Mouse (Mus musculus) midbrain, embryonic 16.5 days (tissue): ENCODE results near the gene Clic1. TPM values are rescaled to one million over a fixed set of nuclear protein-coding genes. Genes with fewer than 3 reads are reported as not detected.
"Not testable (repeated sequence)": the region's sequence is repeated elsewhere in the genome, so short reads cannot be mapped to it uniquely, and the experiment has no call there.

Experiments used
- ATAC-seq: fragments of 200-750 bp; cut with Nextera tagmentation; 2 replicates; pipeline ENCODE4 v1.8.0; 2017; ENCODE audit warnings: moderate TSS enrichment
- H3K27ac ChIP-seq: fragments of 300-500 bp; sonication (generic); 2 replicates; pipeline ENCODE4 v1.5.1; 2014; ENCODE audit warnings: mild to moderate bottlenecking, low read length, mixed read lengths
- H3K27me3 ChIP-seq: fragments of 300-500 bp; sonication (generic); 2 replicates; pipeline ENCODE4 v1.6.1; 2014; ENCODE audit warnings: low read depth, low read length, mixed read lengths; ENCODE audit not compliant: control insufficient read depth, insufficient read depth
- H3K36me3 ChIP-seq: fragments of 300-500 bp; sonication (generic); 2 replicates; pipeline ENCODE4 v1.6.1; 2014; ENCODE audit warnings: mild to moderate bottlenecking, low read length, moderate library complexity, mixed read lengths; ENCODE audit not compliant: control insufficient read depth, insufficient read depth
- H3K4me1 ChIP-seq: fragments of 300-500 bp; sonication (generic); 2 replicates; pipeline ENCODE4 v1.6.1; 2014; ENCODE audit warnings: mild to moderate bottlenecking, low read length, mixed read lengths; ENCODE audit not compliant: control insufficient read depth, insufficient read depth
- H3K4me2 ChIP-seq: fragments of 300-500 bp; sonication (generic); 2 replicates; pipeline ENCODE4 v1.6.1; 2014; ENCODE audit warnings: mild to moderate bottlenecking, low read length, mixed read lengths
- H3K4me3 ChIP-seq: fragments of 300-500 bp; sonication (generic); 2 replicates; pipeline ENCODE4 v1.5.1; 2014; ENCODE audit warnings: low read depth, mild to moderate bottlenecking, low read length, moderate library complexity, mixed read lengths
- H3K9ac ChIP-seq: fragments of 300-500 bp; sonication (generic); 2 replicates; pipeline ENCODE4 v1.6.1; 2014; ENCODE audit warnings: low read depth, low read length, mixed read lengths
- H3K9me3 ChIP-seq: fragments of 300-500 bp; sonication (generic); replicated peaks from 2 replicates; pipeline ENCODE4 v1.6.1; 2014; ENCODE audit warnings: mild to moderate bottlenecking, low read length, mixed read lengths; ENCODE audit not compliant: control insufficient read depth, poor library complexity, severe bottlenecking
- WGBS: fragments of 180-500 bp; shearing (Covaris S2); extraction: QIAGEN DNeasy Blood & Tissue Kit; methylation state at CpG from one replicate; pipeline ENCODE4 v1.1.7; 2014; 5-methylcytosine and 5-hydroxymethylcytosine counted together
- polyA plus RNA-seq: library from polyadenylated mRNA; unstranded; fragments of >200 nt; fragmentation: Nextera tagmentation; extraction: Ambion mirVana; gene quantifications from 2 replicates; pipeline ENCODE4 v1.2.1, GENCODE M21; 2015

Gene Clic1
- polyA plus RNA-seq = 51.2 and 54.7 TPM in 2 replicates

GRCm38 (mm10) chr17:35049561-35050016 lies at the start of gene Clic1:
Gene Clic1 (plus strand): TSS chr17:35049966.
- no peak for ATAC-seq
- H3K27me3 ChIP-seq = no peaks in the 10 kb centered on the region
- no peaks in the 10 kb centered on the region for H3K36me3 ChIP-seq
- H3K4me3 ChIP-seq = peak within 1 kb of the TSS; percentile 35
- no peaks in the 10 kb centered on the region for H3K9me3 ChIP-seq
- peak within 1 kb of the TSS; percentile 41 for H3K4me2 ChIP-seq
- peak within 1 kb of the TSS; percentile 75 for H3K27ac ChIP-seq
- H3K4me1 ChIP-seq = peaks cover 11% of the 10 kb centered on the region
- WGBS = 7% methylated on average over 10 of the region's 11 CpGs
- peak within 1 kb of the TSS; percentile 61 for H3K9ac ChIP-seq

DNA sequence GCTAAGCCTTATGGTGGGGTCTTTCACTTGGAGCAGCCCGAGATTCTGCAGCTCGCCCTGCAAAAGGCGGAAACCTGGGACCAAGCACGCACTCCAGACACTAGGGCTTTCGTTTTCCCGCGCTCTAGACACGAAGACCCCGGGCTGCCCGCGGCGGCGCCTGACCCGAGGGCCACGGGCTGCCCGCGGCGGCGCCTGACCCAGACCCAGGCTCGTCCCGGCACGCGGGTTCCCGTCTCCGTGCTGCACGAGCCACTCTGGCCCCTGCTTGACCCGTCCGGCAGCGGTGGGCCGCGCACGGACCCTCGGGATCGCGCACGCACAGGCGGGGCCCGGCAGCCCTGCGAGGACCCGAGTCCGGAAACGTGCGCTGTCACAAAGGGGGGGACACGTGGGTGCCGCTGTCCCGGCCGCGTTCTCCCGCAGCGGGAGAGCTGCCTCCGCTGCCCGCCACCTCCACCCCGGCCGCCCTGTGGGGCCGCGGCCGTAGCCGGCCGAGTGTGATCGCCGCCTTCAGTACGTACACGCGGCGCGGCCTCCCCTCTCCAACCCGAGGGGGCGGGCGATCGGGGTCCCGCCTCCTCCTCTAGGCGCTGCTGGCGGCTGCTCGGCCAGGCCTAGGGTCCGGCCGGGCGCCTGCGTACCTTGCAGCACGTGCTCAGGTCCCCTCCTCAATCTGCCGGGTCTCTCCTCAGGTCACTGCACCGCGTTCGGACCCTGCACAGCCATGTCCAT lies 48.9 kb upstream of the Clic1 start, which contains the start of gene Vars:
Gene Vars, plus strand, starts transcription at position 271 of the 735 bp plus-strand sequence.
- Histone ChIP-seq H3K36me3 (peaks cover 13% of the 10 kb centered on the region), H3K4me2 (peak within 1 kb of the TSS; percentile 97), H3K4me3 (peak within 1 kb of the TSS; percentile 77), H3K9ac (peak within 1 kb of the TSS; percentile 90), H3K4me1 (peaks cover 19% of the 10 kb centered on the region), H3K27me3 (no peaks in the 10 kb centered on the region), H3K27ac (peak within 1 kb of the TSS; percentile 95), H3K9me3 (no peaks in the 10 kb centered on the region)
- under 1% methylated on average over 69 of the region's 83 CpGs for WGBS
- ATAC-seq = peak; percentile 91

- 0% methylated on average over 35 of the region's 35 CpGs for WGBS
- no peak; the same call in 1 of the 2 replicates for ATAC-seq
Measured at GRCm38 (mm10) chr17:35001452-35002152, 48.2 kb upstream of the Clic1 start.

DNA sequence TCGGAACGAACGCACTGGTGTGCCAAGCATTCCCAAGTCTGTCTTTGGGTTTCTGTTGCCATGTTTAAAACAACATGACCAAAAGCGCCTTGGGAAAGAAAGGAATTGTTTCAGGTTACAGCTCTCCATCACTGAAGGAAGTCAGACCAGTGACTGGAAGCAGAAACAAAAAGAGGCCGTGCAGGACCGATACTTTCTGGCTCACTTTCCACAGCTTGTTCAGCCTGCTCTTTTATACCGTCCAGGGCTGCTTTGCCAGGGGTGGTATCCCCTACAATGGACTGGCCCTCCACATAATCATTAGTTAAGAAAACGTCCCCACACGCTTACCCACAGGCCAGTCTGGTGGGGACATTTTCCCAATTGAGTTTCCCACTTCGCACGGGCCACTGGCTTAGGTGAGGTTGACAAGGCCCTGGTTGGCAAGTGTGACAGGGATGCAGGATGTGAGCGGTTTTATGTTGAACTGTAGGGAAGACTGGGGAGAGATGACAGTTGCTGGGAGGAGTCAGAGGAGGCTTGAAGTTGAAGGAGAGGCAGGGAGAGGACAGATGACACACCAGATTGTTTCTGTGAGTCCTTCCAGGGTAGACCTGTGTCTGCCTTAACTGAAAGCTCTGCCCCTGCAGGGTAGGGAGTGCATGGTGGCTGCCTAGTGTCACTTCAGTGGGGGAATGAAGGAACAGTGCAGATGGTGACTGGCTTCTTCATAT lies 47.5 kb upstream of the Clic1 start:
- Histone ChIP-seq H3K9me3 (no peaks in the 10 kb centered on the region), H3K9ac (peak overlapping the region; percentile 54), H3K27ac (no peak overlapping the region; the same call in 1 of the 2 replicates), H3K4me1 (peaks cover 19% of the 10 kb centered on the region), H3K4me3 (peak overlapping the region; percentile 77), H3K4me2 (peak overlapping the region; percentile 97), H3K27me3 (no peaks in the 10 kb centered on the region), H3K36me3 (peaks cover 17% of the 10 kb centered on the region)
- ATAC-seq = no peak
- 10% methylated on average over 12 of the region's 12 CpGs for WGBS

More at GRCm38 (mm10) chr17:35001452-35002152, 48.2 kb upstream of the Clic1 start:
- no peaks in the 10 kb centered on the region for H3K9me3 ChIP-seq
- H3K4me3 ChIP-seq = peak overlapping the region; percentile 77
- no peaks in the 10 kb centered on the region for H3K27me3 ChIP-seq
- peaks cover 14% of the 10 kb centered on the region for H3K36me3 ChIP-seq
- peak overlapping the region; percentile 95 for H3K27ac ChIP-seq
- H3K4me1 ChIP-seq = peaks cover 19% of the 10 kb centered on the region
- H3K4me2 ChIP-seq = peak overlapping the region; percentile 97
- peak overlapping the region; percentile 90 for H3K9ac ChIP-seq

- H3K27ac ChIP-seq = no peak overlapping the region
- H3K4me1 ChIP-seq = peaks cover 19% of the 10 kb centered on the region
- ATAC-seq = no peak
- WGBS = 82% methylated on average over 9 of the region's 9 CpGs
- no peak overlapping the region for H3K4me3 ChIP-seq
- H3K9me3 ChIP-seq = no peaks in the 10 kb centered on the region
- peaks cover 22% of the 10 kb centered on the region for H3K36me3 ChIP-seq
- no peak overlapping the region for H3K4me2 ChIP-seq
- no peaks in the 10 kb centered on the region for H3K27me3 ChIP-seq
- no peak overlapping the region; the same call in 1 of the 2 replicates for H3K9ac ChIP-seq
Measured at GRCm38 (mm10) chr17:35003022-35003838, 46.5 kb upstream of the Clic1 start.

GRCm38 (mm10) chr17:35004075-35004717 lies 45.6 kb upstream of the Clic1 start:
- 96% methylated on average over 17 of the region's 17 CpGs for WGBS
- Histone ChIP-seq H3K9ac (no peak overlapping the region), H3K4me1 (peaks cover 19% of the 10 kb centered on the region), H3K36me3 (peaks cover 28% of the 10 kb centered on the region), H3K9me3 (no peaks in the 10 kb centered on the region), H3K4me2 (no peak overlapping the region), H3K27ac (no peak overlapping the region), H3K4me3 (no peak overlapping the region), H3K27me3 (no peaks in the 10 kb centered on the region)
- no peak for ATAC-seq

GRCm38 (mm10) chr17:35005158-35005557 lies 44.6 kb upstream of the Clic1 start:
- H3K27ac ChIP-seq = no peak overlapping the region
- peaks cover 29% of the 10 kb centered on the region for H3K36me3 ChIP-seq
- ATAC-seq = no peak
- 97% methylated on average over 10 of the region's 10 CpGs for WGBS
- H3K27me3 ChIP-seq = no peaks in the 10 kb centered on the region
- H3K4me1 ChIP-seq = peaks cover 16% of the 10 kb centered on the region
- H3K4me3 ChIP-seq = no peak overlapping the region
- no peak overlapping the region for H3K4me2 ChIP-seq
- no peaks in the 10 kb centered on the region for H3K9me3 ChIP-seq
- H3K9ac ChIP-seq = no peak overlapping the region

- not testable (repeated sequence) for H3K9me3 ChIP-seq, ATAC-seq, H3K4me3 ChIP-seq, H3K27me3 ChIP-seq, H3K4me2 ChIP-seq, H3K27ac ChIP-seq, H3K9ac ChIP-seq
- Histone ChIP-seq H3K36me3 (peaks cover 34% of the 10 kb centered on the region), H3K4me1 (peaks cover 15% of the 10 kb centered on the region)
- WGBS = 97% methylated on average over 4 of the region's 5 CpGs
Measured at GRCm38 (mm10) chr17:35005902-35006301, 43.9 kb upstream of the Clic1 start.
